Mouse (Mus musculus) WW6 (cell line): ENCODE results near the gene 1700015F17Rik.

Experiments used
- DNase-seq: peaks from one replicate; pipeline ENCODE4 v3.0.0-alpha.2; 2013; ENCODE audit warnings: low read depth, low spot score

1700015F17Rik gene

DNA sequence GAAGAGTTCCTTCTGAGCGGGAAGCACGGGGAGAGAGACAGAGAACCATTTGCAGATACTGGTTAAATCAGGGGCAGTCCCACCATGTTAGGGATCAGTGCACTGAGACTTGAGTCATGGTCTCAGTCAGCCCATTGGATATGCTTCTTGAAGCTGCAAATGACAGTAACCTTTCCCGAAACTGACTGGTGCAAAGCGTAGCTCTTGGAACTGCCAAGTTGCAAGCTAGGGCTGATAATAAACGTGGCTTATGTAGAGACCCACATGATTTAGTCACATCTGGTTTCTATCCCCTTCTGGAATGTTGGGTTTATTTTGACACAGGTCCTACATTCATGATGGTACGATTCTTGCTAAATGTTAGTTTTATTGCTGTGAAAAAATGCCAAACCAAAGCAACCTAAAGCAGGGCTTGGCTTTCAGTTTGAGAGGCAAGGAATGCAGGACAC is 55.2 kb downstream of the 1700015F17Rik start:
- no peak for DNase-seq

DNA sequence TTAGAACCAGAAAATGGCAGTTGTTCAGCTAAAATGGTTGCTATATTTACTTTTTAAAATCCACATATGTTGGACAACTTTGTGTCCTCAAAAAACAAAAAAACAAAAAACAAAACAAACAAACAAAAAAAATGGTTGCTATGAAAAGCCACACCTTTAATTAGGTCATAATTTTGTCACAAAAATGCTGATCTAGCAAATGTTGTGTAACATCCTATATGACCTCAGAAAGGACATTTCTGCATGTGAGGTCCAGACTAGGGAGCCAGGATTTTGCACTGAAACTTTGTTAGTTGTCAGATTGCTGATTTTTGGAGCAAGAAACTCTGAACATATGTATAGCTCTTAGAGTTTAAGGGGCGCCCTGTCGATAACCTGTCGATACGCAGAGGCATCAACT is 55.9 kb downstream of the 1700015F17Rik start:
- no peak for DNase-seq

DNA sequence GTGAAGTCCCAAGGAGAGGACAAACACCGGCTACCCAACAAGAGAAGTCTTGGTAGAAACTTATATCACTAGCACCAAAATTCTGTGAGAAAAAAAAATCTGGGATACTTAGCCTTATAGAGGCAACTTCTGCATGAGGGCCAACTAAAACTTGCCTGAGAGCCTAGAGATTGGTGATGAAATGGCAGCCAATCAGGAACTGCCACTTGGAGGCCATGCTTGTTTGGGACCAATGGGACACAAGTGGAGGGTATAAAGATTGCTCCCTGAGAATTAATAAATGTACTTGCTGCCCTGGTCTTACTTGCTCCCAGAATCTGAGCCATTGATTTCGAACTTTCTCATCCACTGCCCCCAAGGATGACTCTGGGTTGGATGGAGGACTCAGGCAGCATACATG is 57.5 kb downstream of the 1700015F17Rik start:
- DNase-seq, result no peak

DNA sequence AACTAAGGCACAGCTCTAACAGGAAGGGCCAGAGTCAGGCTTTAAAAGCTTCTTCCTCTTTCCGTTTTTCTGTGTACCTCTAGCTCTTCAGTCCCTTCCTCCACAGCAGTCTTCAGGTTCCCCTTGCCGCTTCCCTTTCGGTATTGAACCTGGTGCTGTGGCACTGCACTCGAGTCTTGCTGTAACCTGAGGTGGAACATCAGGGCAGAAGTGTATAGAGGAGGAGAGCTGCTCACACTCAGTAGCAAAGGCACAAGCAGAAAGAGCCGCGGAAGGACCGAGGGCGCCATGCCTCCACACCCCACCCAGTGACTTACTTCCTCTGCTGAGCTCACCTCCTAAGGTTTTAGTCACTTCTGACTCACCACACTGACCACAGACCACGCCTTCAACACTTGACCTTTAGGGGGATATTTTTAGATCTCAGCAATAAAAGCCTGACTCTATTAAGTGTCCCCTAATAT is 58.9 kb downstream of the 1700015F17Rik start, which contains the start of gene Cdk14:
Gene Cdk14, minus strand, starts transcription at position 321 of the 464 bp plus-strand sequence.
- no peak for DNase-seq

DNA sequence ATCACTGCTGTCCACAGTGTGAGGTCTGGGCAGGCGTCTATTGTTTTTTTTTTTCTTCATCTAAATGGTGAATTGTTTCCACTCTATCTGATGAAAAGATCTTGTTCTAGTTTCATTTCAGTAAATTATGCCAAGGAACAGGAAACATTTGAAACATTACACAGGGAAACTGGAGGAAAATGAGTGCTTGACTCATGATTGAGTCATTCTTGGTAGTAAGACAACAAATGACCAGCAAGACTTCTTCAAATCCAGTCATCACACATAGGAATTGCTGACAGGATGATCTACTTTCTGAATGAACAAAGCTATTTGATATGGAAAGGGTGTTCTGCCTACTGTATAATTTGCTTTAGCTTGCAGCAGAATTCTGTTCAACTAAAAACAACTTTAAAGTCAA is 59.7 kb downstream of the 1700015F17Rik start:
- no peak for DNase-seq

DNA sequence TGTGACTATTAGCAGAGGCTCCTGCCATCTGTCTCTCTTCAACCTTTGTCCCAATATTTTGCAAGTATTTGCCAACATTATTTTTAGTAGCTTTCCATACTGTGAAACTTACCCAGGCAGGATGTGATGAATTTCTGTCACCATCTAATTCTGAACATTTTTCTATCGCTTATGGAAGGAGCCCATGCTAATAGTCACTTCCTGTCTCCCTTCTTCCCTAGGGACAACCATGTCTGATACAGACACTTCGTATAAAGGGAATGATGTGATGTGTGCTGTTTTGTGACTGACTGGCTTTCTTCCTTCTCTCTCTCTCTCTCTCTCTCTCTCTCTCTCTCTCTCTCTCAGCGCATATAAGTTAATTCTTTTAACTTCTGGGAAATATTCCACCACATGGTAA is 64.1 kb downstream of the 1700015F17Rik start:
- no peak for DNase-seq

DNA sequence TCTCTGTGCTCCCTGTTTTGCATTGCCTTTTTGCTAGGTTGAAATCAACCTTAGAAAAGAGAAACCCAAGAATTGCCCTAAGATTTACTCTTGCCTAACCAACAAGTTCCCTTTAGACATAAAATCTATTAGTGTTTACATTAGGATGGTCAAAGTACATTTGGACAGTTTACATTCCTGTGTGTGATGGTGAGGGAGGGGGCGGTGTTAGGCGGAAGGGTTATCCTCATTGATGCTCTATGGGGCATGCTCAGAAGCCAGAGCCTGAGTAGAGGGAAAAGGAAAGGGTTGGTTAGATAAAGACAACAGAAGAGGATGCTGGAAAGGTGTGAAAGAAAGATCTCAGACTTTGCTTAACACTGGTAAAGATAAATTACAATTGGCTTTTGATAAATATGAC is 67.1 kb downstream of the 1700015F17Rik start:
- no peak for DNase-seq

DNA sequence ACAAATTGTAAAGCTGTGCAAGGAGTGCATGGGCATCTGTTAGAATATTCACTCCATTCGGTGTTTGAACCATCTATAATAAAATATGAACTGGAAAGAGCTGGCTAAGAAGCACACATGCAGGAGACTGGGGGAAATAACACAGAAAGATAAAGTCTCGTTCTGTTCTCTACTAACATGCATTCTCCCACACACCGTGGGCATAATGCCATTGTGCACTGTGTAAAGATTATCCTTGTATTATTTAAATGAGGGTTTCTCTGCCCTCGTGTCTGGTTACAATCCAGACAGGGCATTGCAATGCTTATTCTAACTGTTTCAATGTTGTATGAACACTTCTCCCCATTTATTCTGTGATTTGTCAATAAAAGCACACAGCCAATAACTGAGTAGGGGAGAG is 77.0 kb downstream of the 1700015F17Rik start:
- DNase-seq, result no peak

DNA sequence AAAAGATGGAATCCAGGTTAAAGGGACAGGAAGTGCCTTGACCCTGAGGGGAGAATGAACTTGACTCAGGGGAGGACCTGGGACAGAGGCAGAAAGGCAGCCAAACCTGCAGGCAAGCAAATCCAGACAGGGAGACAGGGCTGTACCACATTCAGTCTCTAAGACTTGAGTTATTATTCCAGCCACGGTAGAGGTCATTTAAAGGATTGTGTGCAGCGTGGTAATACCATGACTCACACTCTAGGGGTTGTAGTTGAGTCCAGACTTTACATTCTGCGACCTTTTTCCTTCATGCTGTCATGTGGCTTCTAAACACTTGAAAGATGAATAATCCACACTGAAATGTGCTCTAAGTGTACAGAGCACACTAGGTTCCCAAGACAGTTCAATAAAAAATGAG is 86.2 kb downstream of the 1700015F17Rik start:
- no peak for DNase-seq
